Mouse (Mus musculus): ENCODE data around the gene Nhlh1.

Nhlh1 gene

DNA sequence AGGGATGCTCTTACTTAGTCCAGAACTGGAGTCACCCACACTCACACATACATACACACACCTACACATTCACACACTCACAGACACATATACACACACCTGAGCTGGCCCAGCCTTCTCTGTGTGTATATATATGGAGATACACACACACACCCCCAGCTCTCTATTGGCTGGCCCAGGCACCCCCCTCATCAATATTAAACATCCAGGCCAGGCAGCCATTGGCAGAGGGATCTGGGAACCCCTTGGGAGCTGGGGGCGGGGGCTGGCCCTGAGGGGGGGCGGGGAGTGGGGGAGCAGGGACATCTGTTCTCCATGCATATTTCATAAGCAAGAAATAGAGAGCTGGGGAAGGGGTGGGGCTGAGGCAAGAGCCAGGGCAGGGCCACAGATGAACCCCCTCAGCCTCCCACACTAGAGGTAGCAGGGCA is at the start of gene Nhlh1:
Gene Nhlh1, minus strand, starts transcription at position 83 of the 431 bp plus-strand sequence.
- no peak for DNase-seq (ENCODE audit: low read depth, low spot score)

GRCm38 (mm10) chr1:172105101-172105500 is 47.7 kb upstream of the Nhlh1 start:
- no peak for DNase-seq (ENCODE audit: low read depth, low spot score)

GRCm38 (mm10) chr1:172103619-172104018 is 46.2 kb upstream of the Nhlh1 start:
- DNase-seq (ENCODE audit: low read depth, low spot score), result no peak

DNA sequence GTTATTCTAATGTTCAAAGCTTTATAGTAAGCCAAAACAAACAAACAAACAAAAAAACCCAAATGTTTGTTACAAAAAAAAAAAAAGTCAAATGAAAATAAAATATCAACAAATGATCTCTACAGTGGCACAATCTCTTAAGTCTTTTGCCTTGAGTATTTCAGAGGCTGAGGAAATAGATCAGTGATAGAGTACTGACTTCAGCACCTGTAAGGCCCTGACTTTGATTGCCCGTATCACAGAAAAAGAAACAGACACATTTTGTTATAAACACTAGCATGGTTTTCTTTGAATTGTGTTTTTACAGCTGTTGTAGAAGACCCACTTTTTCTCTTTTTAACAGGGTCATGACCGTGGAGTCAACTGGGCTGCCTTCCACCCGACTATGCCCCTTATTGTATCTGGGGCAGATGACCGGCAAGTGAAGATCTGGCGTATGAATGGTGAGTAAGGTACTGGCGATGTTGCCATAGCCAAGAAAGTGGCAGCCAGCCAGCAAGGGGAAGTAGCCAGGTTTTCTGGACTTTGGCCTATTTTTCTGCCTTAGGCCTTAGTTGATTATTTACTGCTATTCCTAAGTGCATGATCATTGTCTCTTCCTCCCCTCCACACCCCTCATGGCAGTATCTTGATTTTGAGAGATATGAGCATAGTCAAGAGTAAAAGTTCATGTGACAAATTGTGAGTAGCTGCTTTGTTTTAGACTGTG is 42.1 kb upstream of the Nhlh1 start:
- DNase-seq (ENCODE audit: low read depth, low spot score), result no peak

GRCm38 (mm10) chr1:172095202-172095601 is 37.8 kb upstream of the Nhlh1 start:
- no peak for DNase-seq (ENCODE audit: low read depth, low spot score)

- no peak for DNase-seq (ENCODE audit: low read depth, low spot score)
Measured at GRCm38 (mm10) chr1:172094295-172094694, 36.9 kb upstream of the Nhlh1 start.

DNA sequence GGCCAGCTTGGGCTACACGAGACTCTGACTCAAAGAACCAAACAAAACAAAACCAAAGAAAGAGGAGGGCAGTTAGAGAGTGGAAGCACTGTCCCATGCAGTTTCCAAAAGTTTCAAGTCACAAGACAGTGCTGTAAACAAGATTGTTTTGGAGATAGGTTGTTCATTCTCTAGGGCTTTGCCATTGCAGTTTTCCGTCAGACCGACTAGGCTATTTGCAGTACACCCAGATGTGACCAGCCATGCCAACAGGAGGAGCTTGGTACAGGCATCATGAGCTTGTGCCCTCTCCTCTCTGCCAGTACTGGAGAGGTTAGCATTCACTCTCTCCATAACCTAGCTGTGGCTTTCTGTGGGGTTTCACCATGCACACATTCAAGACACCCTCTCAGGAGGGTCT is 36.1 kb upstream of the Nhlh1 start:
- DNase-seq (ENCODE audit: low read depth, low spot score), result no peak

DNA sequence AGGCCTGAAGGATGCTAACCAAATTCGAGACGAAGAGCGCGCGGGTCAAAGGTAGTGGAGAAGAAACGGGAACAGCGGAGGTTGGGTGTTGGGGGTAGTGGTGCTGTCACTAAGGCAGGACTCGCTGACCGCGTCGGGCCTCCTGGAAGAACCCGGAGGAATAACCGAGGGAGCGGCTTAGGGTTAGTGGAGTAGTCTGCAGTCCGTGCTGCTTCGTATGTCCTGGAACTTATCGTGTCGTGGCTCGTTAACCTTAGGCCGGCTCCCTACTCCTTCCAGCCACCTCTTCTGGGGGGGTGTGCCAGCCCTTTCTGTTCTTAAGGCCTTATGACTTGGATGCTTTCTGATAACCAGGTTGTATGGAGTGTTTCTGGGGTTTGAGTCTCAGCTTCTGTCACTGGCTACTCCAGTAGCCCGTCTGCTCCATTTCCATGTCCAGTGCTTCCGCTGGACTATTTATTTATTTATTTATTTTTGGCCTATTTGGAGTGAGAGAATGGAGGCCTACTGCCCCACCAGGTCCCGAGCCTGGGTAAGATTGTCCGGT is 25.6 kb upstream of the Nhlh1 start:
- no peak for DNase-seq (ENCODE audit: low read depth, low spot score)

DNA sequence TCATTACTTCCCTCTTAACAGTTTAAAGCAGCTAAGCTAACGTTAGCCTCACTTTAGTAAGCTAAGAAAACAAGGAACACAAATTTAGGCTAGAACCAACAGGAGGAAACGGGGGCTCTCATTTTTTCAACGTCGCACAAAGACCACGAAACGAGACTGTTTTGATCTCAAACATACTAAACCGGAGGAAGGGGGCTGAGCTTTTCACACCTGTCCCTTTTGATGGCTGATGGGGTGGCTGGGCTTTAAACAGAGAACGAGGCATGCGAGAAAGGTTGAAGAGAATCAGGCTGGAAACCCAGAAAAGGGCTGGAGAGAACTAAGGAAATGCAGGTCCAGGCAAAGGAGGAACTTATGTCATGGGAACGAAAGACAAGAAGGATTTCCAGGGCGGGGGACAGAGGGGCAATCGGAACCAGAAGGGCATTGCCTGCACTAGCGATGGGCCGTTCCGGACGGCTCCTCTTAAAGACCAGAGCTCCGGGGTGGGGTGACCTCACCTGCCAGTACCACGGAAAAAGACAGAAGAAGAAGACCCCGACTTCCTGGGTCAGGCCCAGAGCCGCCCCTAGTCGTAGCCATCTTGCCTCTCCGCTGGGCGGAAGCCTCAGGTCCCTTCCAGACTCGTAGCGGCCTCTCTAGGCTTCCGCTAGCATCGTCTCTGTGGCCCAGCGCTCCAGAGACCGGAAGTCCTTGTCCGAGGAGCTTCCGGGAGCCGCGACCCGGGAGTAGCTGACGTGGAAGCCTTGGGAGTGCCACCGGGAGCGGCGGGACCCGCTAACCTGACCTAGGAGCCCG is 24.9 kb upstream of the Nhlh1 start, which contains the start of the genes Copa and Ncstn:
Gene Copa, plus strand, starts transcription at position 429 of the 798 bp plus-strand sequence.
Gene Ncstn, minus strand, starts transcription at position 695 of the 798 bp plus-strand sequence.
- DNase-seq (ENCODE audit: low read depth, low spot score), result peak; percentile 97

DNA sequence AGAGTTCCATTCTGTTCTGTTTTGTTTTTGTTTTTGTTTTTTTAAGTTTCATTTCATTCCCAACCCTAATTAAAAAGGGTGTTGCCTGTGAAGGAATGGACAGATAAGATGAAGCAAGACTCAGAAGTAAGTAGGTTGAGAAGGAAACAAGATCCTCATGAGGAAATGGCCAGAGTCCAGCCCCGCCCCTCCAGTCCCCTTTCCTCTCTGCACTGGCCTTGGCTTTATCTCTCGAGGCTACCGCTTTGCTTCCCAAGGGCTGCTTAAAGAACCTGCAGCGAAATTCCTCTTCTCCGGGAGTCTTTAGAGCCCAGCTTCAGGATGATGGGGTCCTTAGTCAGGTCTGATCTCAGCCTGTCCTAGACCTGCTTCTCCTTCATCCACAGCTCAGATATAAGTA is 20.6 kb upstream of the Nhlh1 start:
- no peak for DNase-seq (ENCODE audit: low read depth, low spot score)

DNA sequence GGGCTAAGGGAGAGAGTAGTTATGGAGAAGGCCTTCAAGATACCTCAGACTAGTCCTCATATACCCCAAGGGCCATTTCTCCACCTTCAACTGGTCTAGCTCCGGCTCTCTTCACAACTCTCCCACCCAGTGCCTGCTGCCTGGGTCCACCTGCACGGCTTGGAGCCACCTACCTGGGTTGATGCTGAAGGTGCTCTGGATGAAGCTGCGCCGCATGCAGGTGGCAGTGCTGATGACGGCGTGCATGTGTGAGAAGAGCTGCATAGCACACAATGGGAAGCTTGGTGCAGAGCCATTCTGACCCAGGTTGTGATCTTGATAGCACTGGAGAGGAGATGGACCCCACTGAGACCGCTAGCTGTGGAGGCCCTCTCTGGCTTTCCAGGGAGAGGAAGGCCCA is 15.2 kb upstream of the Nhlh1 start:
- DNase-seq (ENCODE audit: low read depth, low spot score), result no peak

GRCm38 (mm10) chr1:172071556-172071955 is 14.2 kb upstream of the Nhlh1 start:
- DNase-seq (ENCODE audit: low read depth, low spot score), result no peak

GRCm38 (mm10) chr1:172070227-172070626 is 12.9 kb upstream of the Nhlh1 start:
- peak; percentile 77 for DNase-seq (ENCODE audit: low read depth, low spot score)

DNA sequence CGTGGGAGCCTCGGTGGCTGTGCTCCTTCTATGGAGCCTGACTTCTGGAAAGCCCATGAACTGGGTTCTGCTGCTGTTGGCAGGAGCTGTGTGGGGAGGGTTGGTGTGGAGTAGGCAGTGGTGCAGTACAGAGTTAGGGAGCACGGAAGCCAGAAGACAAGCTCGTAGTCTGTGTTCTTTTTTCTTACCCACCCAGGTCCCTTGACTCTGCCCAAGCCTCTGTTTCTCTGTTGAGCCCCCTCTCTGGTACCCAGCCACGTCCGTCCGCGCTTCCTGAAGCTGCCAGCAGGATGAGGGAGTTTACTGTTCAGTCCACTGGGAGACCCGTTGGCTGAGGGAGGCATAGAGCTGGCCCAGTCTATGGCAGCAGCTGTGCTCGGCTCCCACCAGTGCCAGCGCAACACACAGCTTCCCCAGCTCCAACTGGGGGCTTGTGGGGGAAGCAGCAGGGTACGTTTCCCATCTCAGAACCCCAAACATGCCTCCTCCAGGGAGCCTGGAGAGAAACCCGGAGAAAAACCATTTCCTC is 7.3 kb upstream of the Nhlh1 start:
- DNase-seq (ENCODE audit: low read depth, low spot score), result peak; percentile 32

DNA sequence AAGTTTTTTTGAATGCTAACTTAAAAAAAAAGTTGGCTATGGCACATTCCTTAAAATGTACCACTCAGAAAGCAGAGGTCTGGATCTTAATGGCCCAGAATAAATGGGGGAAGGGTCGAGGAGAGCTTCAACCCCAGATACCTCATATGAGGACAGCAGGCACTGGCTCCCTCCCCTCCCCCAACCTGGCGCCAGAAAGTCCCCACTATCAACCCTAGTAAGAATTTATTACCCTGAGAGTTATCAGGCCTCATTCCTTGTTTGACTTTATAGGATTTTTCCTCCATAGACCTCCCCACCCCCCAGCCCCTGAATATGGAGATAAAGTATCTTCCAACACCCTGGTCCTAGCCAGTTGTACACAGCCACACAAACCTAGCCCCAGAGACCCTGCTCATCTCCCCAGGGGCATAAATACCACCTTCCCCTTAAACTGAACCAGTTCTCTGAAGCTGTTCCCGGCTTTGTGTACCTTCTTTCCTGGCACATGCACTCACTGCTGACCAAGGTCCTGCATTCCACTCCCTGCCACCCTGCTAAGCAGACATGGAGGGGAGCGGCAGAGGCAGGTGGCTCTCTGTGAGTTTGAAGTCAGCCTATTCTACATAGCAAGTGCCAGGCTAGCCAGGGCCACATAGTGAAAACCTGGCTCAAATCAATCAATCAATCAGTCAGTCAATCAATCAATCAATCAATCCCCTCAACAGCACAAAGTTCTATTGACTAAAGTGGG is 6.1 kb upstream of the Nhlh1 start:
- DNase-seq (ENCODE audit: low read depth, low spot score), result no peak

- peak; percentile 94 for DNase-seq (ENCODE audit: low read depth, low spot score)
Measured at GRCm38 (mm10) chr1:172062101-172062500, 4.7 kb upstream of the Nhlh1 start.

- no peak for DNase-seq (ENCODE audit: low read depth, low spot score)
Measured at GRCm38 (mm10) chr1:172061217-172061616, 3.8 kb upstream of the Nhlh1 start.

- no peak for DNase-seq (ENCODE audit: low read depth, low spot score)
Measured at GRCm38 (mm10) chr1:172060659-172061058, 3.3 kb upstream of the Nhlh1 start.

- DNase-seq (ENCODE audit: low read depth, low spot score), result no peak
Measured at GRCm38 (mm10) chr1:172058874-172059273, 1.5 kb upstream of the Nhlh1 start.

DNA sequence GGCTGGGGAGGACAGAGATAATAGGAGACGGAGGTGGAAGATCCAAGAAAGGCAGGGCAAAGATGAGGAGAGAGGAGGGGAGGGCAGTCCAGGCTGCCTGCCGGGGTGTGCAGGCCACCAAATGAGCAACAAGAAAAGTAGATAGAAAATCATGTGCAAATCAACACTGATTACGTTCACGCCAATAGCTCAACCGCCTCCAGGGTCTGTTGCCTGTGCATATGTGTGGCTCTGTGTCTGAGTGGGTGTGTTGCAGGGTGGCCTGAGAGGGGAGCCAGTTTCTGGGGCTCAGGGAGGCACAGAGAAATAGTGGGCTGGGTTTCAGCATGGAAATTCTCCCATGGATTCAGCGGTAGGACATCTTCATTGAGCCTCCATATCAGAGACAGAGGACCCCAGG is 948 bp upstream of the Nhlh1 start:
- DNase-seq (ENCODE audit: low read depth, low spot score), result no peak

GRCm38 (mm10) chr1:172056251-172056650 is 1.1 kb downstream of the Nhlh1 start:
- no peak for DNase-seq (ENCODE audit: low read depth, low spot score)

Measured in ZHBTc4 (cell line).